Mouse (Mus musculus) frontal cortex, postnatal 25 days (tissue): ENCODE results near the gene Nell2.
"Not testable (repeated sequence)": the region's sequence is repeated elsewhere in the genome, so short reads cannot be mapped to it uniquely, and the experiment has no call there.

Source experiments
- DNase-seq, 2 experiments: peaks; one replicate each; pipeline ENCODE4 v3.0.0; 2022; ENCODE audit warnings: low spot score in 2 of 2

The Nell2 gene

DNA sequence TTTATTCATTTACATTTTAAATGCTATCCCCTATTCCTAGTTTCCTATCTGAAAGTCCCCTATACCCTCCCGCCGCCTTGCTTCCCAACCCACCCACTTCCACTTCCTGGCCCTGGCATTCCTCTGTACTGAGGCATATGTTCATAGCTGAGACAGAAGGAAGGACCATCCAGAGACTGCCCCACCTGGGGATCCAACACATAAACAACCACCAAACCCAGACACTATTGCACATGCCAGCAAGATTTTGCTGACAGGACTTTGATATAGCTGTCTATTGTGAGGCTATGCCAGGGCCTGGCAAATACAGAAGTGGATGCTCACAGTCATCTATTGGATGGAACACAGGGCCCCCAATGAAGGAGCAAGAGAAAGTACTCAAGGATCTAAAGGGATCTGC lies 291.3 kb downstream of the Nell2 start:
- not testable (repeated sequence) for DNase-seq

DNA sequence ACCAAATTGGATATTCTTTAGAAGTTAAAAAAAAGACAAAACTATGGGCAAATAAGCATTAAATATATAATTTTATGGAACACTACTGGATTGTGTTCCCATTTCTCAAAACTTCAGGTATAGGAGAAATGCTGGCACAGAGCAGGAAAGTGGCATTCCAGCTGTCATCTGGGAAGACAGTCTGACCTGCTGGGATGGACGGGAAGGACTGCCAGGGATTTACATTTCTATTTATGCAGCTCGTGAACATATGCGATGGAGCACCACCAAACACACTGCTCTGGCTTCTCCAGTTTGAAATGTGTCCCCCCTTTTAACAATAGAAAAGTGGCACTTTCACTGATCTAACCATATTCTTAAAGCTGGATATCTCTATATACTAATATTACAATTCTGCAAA lies 291.9 kb downstream of the Nell2 start:
- no peak for DNase-seq

DNA sequence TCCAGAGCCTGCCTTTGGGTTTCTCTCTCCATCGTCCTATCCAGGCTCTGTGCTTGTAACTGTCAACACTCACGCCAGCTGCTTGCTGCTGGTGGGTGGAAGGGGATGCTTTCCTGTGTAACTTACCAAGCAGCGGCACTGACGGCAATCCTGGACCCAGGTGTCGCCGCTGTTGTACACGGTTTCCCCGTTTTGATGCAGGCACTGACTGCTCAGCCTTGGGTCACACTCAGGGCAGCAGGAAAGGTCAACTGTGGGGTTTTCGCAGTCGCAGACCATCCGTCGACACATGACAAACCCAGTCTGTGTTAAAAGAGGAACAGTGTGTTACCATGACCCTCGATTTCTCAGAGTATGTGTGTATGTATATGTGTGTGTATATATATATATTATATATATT lies 297.2 kb downstream of the Nell2 start:
- no peak for DNase-seq

GRCm38 (mm10) chr15:95216640-95217365 lies 311.6 kb downstream of the Nell2 start:
- DNase-seq, result no peak

DNA sequence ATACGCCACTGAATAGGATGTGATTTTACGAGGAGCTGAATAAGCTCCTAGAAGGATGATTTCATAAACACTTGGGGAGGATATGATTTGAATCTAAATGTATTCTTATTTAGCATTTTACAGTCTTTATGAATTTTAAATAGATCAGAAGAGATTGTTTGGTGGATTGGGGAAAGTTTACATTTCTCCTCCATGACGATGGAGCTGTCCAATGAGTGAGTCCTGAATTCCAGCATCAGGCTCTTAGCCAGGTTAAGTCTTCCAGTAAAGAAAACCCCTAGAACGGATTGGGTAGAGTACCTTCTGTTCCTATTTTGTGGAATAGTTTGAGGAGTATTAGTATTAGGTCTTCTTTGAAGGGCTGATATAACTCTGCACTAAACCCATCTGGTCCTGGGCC lies 317.8 kb downstream of the Nell2 start:
- no peak for DNase-seq

DNA sequence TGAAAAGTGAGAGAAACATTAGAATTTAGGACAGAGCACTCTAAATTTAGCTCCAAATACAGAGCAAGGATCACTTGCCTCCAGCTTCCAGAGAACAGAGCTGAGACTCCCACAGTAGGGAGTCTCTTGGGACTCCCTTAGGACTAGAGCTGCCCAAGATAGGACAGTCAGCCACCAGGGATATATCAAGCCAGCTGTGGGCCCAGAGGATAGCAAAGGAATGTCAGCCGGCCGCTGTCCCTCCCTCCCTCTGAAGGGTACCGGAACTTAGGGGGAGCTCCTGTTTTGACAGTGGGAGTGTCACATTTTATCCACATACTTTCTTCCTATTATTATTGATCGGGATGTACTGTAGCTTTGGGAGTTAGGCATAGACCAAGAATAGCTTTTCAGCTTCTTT lies 319.2 kb downstream of the Nell2 start:
- DNase-seq, result no peak

DNA sequence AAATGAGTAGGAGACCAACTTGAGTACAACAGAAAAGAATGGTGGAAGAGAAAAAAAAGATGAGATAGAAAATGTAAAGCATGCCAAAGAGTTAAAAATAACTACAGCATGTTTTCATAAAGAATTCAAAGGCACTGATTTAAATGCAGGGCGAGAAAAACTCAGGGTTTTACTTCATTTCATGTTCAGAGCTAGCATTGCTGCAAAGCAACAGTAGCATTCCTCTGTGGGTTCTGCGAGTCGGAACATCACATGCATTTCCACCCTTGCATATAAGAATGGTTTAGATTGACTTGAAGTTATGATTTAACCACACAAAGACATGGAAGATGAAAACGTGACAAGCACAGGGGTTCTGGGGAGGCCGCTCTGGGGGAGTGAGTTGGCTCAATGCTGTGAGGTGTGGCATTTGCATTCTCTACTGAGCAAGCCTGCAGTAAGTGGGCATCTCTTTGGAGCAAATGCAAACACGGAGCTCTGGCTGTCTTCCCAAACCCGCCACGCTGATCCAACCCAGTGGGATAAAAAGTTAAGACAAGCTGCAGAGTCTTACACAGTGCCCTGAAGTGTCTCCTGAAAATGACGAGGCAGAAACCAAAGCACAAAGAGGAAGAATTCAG lies 334.6 kb downstream of the Nell2 start:
- no peak for DNase-seq

DNA sequence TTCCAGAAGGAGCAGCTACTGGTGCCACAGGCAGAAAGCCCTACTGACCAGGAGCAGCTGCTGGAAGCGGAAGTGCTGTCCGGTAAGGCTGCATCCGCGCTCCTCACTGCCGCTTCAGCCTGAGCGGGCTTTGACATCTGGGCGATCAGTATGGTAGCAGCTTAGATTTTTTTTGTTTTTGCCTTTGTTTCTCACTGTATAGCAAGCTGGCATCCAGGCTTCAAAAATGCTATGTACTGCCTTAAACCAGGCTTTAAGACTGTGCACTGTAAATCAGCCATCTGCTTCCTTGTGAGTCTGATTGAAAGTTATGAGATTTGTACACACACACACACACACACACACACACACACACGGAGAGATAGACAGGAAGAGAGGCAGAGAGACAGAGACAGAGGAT lies 335.4 kb downstream of the Nell2 start:
- no peak for DNase-seq

GRCm38 (mm10) chr15:95186226-95186625 lies 342.1 kb downstream of the Nell2 start:
- no peak for DNase-seq

GRCm38 (mm10) chr15:95185419-95185818 lies 342.9 kb downstream of the Nell2 start:
- no peak for DNase-seq

- no peak for DNase-seq
Measured at GRCm38 (mm10) chr15:95183450-95183849, 344.9 kb downstream of the Nell2 start.

GRCm38 (mm10) chr15:95156828-95157227 lies 371.5 kb downstream of the Nell2 start:
- no peak for DNase-seq

DNA sequence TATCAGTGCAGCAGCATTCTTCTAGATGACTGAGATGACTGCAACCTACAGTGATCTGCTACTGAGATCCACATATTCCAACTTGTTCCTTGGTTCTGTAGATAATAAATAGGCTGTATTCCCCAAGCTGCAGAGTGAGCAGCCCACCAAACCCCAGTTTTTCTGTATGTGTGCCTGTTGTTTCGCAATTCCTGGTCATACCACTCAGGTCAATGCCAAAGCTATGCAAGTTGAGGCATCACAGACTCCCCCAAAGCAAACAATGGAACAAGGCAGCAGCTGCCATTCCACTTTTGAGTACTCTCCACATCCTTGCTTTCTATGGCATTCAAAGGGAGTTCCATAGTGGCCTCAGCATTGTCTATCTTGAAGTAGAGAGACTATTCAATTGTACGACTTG lies 383.2 kb downstream of the Nell2 start:
- no peak for DNase-seq

DNA sequence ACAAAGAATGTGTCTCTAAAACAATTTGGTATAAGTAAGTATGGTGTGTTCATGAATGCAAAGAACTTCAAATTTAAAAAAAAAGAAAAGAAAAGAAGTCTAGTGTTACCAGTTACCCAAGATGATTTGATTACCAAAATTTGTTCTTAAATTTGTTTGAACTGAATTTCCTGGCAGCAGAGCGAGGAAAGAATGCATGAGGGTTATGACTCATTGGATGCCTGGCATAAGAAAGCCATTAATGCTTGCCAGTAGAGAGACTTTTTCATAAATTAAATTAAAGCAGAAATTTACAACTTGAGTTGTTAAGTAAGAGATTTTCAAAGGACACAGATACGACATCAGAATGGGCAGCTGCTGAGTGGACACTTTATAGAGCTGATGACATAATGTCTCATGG lies 384.2 kb downstream of the Nell2 start:
- DNase-seq, result no peak

DNA sequence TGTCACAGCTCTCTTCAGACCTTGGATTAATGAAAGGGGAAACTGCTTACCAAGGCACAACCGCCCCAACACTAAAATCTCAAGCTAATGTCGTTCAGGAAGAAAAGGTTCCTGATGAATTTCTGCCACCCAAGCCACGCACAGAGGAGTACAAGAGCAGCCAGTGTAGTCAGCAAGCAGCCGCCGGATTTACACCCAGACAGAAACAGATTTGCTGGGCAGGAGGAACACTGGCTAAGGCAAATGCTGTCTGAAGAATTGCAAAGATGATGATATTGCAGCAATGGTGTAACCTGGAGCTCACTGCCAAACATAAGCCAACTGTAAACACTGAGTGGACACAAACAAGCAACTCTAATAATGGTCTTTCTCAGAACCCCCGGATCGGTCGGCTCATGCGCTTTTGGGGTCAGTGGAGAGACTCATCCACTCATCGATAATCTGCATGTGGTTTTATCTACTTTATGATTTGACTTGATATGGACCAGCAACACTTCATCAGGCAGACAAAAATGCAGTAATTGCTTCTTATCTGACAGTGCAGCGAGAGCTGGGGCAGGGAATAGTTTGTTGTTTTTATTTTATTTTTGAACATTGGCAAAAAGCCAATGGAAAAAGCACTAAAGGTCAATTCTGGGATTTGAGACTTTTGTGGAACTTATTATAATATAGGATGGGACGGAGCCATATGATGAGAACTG lies 389.5 kb downstream of the Nell2 start:
- DNase-seq, result no peak

- no peak for DNase-seq
Measured at GRCm38 (mm10) chr15:95137018-95137810, 391.1 kb downstream of the Nell2 start.

- DNase-seq, result no peak
Measured at GRCm38 (mm10) chr15:95135926-95136609, 392.3 kb downstream of the Nell2 start.

- no peak for DNase-seq
Measured at GRCm38 (mm10) chr15:95131401-95131800, 397.0 kb downstream of the Nell2 start.

- no peak for DNase-seq
Measured at GRCm38 (mm10) chr15:95108626-95109025, 419.7 kb downstream of the Nell2 start.

- no peak for DNase-seq
Measured at GRCm38 (mm10) chr15:95107246-95107809, 421.0 kb downstream of the Nell2 start.

DNA sequence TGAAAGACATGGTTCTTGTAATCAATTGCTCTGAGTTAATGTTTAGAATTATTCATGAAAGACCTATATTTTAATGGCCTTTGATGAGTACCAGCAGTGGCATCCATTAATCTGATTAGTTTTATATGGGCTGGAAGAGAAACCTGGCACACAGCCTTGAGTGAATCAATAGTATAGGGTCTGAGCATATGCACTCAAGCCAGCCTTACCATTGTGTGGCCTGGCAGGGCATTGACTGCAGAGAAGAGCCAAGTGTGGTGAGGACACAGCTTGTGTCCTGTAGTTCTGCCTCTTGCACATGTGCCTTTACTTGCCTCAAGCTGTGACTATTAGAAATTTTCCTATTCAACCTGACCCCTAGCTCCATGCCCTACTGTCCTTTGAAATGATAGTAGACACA lies 426.8 kb downstream of the Nell2 start:
- DNase-seq, result no peak
